Mouse (Mus musculus) 3T3-L1 (cell line): ENCODE measurements around the gene Capzb.

Experiments
- DNase-seq: peaks from one replicate; pipeline ENCODE4 v3.0.0-alpha.2; 2015; ENCODE audit warnings: low read depth, low spot score

Capzb gene

DNA sequence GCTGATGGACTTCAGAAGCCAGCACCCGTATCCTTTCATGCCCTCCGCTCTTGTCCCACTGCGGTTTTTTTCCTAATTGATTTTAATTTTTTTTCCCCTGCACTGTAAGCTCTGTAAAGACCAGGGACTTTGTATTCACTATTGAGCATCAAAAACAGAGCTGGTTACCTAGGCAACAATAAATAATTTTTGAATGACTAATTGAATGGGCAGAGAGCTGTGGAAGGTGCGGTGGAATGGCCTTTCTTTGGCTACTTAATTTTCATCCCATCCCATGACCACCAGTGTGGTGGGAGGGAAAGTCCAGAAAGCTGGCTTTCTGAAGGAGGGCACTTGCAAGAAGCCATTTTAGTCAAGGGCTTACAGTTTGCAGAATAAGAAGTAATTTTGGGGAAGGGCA, 41.6 kb downstream of the Capzb start:
- DNase-seq: no peak

GRCm38 (mm10) chr4:139235556-139235955, 42.9 kb downstream of the Capzb start:
- no peak for DNase-seq

DNA sequence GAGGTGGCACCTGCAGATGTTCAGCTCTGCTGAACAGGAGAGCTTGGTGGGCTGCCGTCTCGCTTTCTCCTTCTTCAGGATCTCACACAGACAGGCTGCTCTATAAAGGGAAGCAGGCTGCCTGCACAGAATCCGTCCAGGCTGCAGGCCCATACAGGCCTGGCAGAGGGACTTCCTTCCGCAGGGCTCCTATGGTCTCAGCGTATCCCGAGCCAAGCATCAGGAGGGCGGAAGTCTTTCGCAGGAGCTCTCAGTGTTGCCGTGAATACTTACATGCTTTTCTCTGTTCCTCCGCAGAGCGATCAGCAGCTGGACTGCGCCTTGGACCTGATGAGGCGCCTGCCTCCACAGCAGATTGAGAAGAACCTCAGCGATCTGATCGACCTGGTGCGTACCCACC, 45.9 kb downstream of the Capzb start:
- DNase-seq: no peak

- DNase-seq: peak; percentile 93
Observed at GRCm38 (mm10) chr4:139240334-139240733, 47.6 kb downstream of the Capzb start.

DNA sequence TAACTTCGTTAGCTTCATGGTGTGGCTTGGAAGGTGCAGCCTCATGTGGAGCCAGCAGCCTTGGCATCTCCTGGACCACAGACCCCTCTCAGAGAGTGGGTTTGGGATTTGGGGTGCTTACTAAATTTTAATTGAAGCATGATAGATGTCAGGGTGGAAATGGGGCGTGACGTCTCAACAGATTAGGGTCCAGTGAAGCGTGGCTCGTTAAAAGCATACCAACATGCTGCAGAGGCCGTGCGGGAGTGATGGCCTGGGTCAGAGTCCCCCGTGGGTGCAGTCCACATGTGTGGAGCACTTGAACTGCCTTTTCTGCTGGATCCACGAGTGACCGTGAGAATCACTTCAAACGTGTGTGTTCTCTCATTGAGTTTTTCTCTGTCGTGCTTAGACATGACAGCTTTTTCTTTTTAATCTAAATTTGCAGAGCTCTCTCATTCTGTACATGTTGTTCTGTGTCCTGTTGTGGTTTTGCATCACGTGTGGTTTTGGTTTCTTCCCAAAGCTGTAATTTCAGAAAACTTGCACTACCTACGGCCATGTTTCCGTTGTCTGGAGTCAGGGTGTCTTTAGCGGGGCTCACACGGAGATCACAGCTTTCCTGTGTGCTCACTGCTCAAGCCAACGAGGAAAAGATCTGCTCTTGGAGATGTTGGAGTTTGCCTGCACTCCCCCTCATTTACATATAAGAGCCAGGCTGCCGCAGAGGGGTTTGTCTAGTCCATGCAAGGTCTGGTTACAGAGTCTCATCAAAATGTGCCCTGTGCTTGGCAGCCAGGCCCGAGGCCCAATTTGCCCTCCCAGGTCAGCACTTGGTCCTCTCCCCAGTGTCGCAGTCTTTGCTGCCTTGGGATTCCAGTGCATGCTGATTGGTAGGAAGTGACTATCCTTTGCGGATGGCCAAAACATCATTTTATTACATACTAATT, 49.2 kb downstream of the Capzb start:
- DNase-seq: no peak

DNA sequence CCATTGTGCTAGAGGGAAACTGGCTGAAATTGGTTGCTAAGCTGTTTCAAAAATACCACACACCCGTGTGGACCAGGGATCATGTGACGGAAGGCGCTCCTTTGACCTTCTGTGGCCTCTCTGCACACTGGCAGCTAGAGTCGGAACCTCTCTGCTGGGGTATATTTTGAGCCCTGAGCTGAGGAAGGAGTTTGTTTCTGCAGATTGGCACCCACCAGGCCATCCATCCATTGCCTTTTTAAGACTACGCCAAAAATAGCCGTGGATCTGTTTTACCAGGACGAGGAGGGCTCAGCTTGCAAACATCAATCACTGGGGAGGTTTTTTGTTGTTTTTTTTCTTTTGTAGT, 49.9 kb downstream of the Capzb start:
- DNase-seq: no peak

DNA sequence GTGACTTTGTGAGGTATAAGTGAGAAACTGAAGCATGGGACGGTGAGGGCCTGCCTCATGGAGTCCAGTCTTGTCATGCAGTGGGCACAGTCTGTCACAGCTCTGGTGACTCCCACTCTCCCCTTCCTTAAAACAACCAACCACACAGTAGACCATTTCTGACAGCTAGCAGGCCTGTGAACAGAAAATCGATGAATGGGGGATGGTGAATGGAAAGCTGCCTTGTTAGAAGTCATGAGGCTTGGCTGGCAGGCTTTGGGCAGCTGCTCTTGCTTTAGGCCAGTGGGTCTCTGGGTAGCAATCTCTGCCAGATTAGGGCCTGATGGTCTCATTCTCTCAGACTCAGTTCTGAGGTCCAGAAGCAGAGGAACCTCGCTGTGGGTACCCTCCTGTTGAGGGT, 51.5 kb downstream of the Capzb start:
- DNase-seq: no peak

GRCm38 (mm10) chr4:139244766-139245165, 52.1 kb downstream of the Capzb start:
- DNase-seq: no peak

- no peak for DNase-seq
Observed at GRCm38 (mm10) chr4:139245534-139245933, 52.8 kb downstream of the Capzb start.

GRCm38 (mm10) chr4:139246130-139246877, 53.6 kb downstream of the Capzb start:
- no peak for DNase-seq

- no peak for DNase-seq
Observed at GRCm38 (mm10) chr4:139247966-139248365, 55.3 kb downstream of the Capzb start.

DNA sequence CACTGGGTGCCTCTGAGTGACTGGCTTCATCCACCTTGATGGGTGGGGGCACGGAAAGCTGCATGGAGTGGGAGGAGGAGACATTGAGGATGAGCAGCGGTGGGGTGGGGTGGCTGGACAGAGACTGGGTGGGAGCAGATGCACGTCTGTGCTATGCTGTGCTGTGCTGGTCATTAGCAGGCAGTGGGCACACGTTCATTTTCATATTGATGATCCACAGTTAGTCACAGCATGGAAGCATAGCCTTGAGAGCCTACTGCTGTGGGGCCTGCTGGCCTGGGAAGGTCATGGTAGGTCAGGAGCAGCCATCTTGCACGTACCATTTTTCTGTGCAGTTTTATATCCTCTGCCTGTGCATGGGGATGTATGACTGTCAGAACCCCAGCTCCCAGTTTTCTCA, 56.0 kb downstream of the Capzb start:
- DNase-seq: no peak

DNA sequence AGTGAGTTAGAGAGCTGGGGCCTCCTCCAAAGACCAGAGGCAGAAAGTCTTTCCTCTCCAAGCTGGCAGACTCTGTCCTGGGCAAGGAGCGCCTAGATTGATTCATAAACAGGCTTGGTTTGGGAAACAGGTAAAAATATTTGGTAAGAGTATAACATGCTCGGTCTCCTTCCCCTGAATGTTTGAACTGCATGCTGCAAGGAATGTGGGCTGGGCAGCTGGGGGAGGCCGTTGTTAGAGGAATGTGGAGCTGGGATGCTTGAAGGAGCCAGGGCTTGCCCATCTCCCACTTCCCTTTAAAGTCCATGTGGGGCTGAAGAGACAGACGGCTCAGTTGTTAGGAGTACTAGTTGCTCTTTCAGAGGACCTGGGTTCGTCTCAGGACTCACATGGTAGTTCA, 57.3 kb downstream of the Capzb start:
- DNase-seq: peak; percentile 28

DNA sequence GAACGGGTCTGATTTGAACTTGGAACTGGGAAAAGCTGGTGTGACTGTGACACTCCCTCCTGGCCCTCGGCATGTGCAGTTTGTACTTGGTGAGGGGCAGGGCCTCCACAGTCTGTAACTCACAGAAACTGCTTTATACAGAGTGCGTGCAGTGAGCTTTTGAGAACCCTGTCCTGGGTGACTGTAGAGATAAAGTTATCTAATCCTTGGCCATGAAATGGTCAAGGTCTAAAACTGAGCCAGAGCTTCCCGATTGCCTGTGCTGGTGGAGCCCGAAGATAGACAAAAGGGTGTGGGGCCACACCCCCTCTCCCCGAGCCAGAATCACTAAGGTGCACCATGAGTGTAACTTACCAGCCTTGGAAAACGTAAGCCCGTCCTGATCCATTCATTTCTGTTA, 58.2 kb downstream of the Capzb start:
- DNase-seq: no peak

DNA sequence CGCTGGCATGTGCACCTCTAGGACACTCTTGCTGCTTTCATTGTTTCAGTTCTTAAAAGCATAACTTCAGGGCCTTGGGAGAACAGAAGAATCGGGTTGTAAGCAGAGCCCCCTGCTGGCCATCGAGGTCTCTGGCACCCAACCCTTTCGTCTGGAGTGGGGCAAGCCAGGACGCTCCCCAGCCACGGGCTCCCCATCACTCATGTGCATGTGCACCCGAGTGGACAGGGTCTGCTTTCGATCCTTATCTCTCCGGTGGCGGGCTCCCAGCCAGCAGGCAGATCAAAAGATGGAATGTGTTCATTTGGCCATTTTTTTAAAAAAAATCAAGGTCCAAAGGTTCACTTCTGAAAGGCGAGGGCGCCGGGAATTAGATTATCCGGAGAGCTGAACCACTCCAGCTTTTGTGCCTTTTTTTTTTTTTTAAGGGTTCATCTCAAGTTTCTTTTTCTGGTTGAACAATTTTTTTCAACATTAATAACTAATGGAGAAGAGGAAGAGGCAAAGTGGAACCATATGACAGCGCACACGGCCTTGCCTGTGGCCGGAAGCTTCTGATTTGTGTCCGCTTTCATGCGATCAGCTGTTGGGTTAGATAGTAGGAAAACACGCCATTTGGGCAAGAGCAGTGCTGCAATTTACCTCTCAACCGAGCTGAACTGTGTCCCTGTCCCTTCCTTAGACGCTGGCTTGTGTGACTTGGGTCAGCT, 59.5 kb downstream of the Capzb start:
- DNase-seq: peak; percentile 83

DNA sequence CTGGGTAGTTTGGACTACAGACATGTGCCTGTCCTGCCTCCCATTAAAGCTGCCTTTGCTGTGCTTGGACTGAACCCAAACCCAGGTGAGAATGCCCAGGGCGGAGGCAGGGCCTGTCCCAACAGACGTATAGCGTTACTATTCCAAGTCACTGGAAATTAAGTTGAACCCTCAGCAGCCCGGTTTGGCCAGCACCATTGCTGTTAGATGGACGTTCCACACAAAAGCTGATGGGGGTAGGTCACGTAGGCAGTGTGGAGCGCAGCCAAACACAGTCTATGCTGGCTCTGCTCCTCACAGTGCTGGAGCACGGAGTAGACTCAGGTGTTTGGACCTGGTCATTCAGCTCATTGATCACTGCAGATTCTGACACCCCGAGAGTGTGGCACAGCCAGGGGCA, 60.5 kb downstream of the Capzb start:
- no peak for DNase-seq

- DNase-seq: peak; percentile 52
Observed at GRCm38 (mm10) chr4:139256146-139256545, 63.4 kb downstream of the Capzb start.

DNA sequence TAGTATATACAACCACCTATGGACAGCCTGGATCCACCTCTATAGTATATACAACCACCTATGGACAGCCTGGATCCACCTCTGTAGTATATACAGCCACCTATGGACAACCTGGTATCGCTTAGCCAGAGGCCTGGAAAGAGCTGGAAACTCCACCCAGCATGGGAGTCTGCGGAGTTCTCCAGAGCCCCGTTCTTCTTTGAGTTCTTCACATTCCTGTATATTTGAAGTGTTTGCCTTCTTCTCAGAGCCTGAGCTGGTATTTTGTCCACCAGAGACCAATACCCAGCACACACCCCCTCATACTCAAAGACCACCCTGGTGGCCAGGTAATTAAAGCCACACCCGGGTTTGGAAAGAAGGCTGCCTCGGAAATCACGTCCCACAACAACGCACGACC, 64.0 kb downstream of the Capzb start:
- DNase-seq: no peak

DNA sequence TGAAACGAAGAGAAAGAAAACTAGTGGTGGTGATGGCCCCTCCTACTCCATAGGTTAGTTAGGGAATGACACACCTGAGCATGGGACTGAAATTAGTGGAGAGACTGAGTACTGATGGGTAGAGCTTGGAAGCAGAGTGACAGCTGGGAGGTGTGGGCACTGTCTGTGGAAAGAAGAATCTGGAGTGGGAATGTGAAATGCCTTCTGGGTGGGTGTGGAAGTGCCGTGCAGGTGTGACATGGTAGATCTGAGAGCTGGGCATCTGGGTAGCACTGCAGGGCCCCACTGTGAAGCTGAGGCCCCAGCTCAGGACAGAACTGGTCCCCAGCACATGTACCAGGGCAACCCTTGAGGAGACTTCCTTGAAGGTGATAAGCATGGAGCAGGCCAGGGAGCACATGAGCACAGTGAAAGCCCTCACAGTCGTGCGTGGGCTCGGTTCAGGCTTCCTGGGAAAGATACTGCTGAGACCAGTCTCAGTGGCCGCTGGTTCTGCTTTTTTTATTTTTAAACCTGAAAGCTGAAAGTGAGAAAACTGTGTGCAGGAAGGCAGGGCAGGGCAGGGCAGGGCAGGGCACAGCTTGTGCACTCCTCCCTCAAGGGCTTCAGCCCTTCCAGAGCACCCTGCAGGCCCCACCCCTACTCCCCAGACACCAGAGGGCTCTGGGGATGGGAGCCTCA, 66.1 kb downstream of the Capzb start:
- no peak for DNase-seq

DNA sequence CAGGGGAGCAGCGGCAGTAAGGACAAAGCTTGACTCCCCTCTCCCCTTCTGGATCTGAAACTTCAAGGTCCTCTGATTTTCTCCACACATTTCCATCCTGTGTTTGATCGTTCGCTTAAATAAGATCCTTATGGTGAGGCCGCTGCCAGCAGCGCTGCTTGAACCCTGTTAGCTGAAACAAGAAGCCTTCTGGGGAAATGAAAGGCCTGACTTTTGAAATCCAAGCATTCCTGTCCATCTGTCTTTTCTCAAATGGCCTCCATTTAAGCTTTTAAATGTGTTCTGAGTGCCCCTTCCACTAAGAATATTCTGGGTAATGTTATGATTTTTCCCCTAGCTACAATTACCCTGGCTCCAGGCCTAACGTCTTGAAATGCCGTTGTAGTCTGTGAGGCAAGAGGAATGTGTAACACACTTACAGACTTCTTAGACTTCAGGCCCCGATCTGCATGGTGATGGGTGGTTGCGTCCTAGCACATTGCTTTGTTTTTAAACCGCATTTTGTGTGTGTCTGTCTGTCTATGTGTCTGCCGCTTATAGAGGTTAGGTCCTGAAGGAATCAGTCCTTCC, 66.7 kb downstream of the Capzb start:
- no peak for DNase-seq

DNA sequence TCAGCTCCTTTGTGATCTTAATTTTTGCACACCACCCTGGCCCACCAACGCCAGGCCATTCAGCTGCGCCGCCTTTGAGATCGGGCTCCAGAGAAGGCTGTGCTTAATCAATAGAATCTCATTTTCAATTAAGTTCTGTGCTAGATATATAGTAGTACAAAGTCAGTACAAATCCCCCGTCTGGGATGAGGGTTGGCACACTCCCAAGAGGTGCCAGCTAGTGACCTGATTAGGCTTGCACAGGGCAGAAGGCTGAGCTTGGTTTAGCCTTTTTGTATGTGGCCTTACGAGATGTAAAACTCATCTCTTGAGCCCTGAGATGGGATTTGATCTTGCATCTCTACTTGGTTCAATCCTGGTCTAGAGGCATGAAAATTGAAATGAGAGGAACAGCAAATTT, 70.3 kb downstream of the Capzb start:
- no peak for DNase-seq
